Mouse (Mus musculus) embryonic fibroblast, embryonic 13.5 days (primary cell): ENCODE results near the gene Olfr891. TPM values are rescaled to one million over a fixed set of nuclear protein-coding genes. Genes with fewer than 3 reads are reported as not detected.
"Not testable (repeated sequence)": the region's sequence is repeated elsewhere in the genome, so short reads cannot be mapped to it uniquely, and the experiment has no call there.

Experiments used
- H3K27ac ChIP-seq: 2 replicates; pipeline ENCODE4 v1.5.1; 2012; ENCODE audit warnings: low read length, control low read depth, inconsistent platforms; ENCODE audit not compliant: insufficient read depth
- H3K4me1 ChIP-seq: 2 replicates; pipeline ENCODE4 v1.6.1; 2011; ENCODE audit warnings: low read length; ENCODE audit not compliant: control insufficient read depth, insufficient read depth
- H3K4me3 ChIP-seq: 2 replicates; pipeline ENCODE4 v1.5.1; 2011; ENCODE audit warnings: mild to moderate bottlenecking, control low read depth, low read length; ENCODE audit not compliant: insufficient read depth
- CTCF ChIP-seq: IDR thresholded peaks from 2 replicates; pipeline ENCODE4 v1.5.1; 2011; ENCODE audit warnings: mild to moderate bottlenecking, control low read depth, low read length, moderate library complexity, borderline replicate concordance; ENCODE audit not compliant: insufficient read depth
- POLR2A ChIP-seq: IDR thresholded peaks from 2 replicates; pipeline ENCODE4 v1.6.1; 2011; ENCODE audit warnings: low read depth, mild to moderate bottlenecking, control low read depth, low read length, moderate library complexity
- polyA plus RNA-seq: library from polyadenylated mRNA; stranded (reverse); fragments of >200 nt; gene quantifications from 2 replicates; pipeline ENCODE4 v1.2.4, GENCODE M21; 2011; ENCODE audit warnings: low read depth; ENCODE audit not compliant: missing spikeins, insufficient read length

Gene Olfr891
- not detected in 2 replicates for polyA plus RNA-seq

GRCm38 (mm10) chr9:38180721-38181120 is at the start of gene Olfr891:
Olfr891 (minus strand) TSS chr9:38180821.
- TF ChIP-seq CTCF (no peak), POLR2A (no peak)
- H3K4me3 ChIP-seq = no peak within 1 kb of the TSS
- no peaks in the 10 kb centered on the region for H3K4me1 ChIP-seq
- H3K27ac ChIP-seq = no peak within 1 kb of the TSS

- Histone ChIP-seq H3K4me1 (no peaks in the 10 kb centered on the region), H3K27ac (no peak within 1 kb of the TSS), H3K4me3 (no peak within 1 kb of the TSS)
- TF ChIP-seq CTCF = no peak
- no peak for TF ChIP-seq POLR2A
Measured at GRCm38 (mm10) chr9:38217755-38218154, 37.1 kb upstream of the Olfr891 start, which contains the start of gene Olfr894. Olfr894 (plus strand) TSS chr9:38218055.

- no peak for TF ChIP-seq POLR2A
- TF ChIP-seq CTCF = no peak
- no peaks in the 10 kb centered on the region for H3K4me1 ChIP-seq
- no peak within 1 kb of the TSS for H3K4me3 ChIP-seq
- no peak within 1 kb of the TSS for H3K27ac ChIP-seq
Measured at GRCm38 (mm10) chr9:38208065-38208464, 27.4 kb upstream of the Olfr891 start, which contains the start of gene Olfr893. Olfr893 (plus strand) TSS chr9:38208365.

GRCm38 (mm10) chr9:38168341-38168740 is 12.3 kb downstream of the Olfr891 start:
- H3K27ac ChIP-seq, H3K4me1 ChIP-seq, H3K4me3 ChIP-seq: not testable (repeated sequence)

- Histone ChIP-seq H3K4me1 (no peaks in the 10 kb centered on the region), H3K4me3 (no peak within 1 kb of the TSS), H3K27ac (no peak within 1 kb of the TSS)
- TF ChIP-seq POLR2A (no peak), CTCF (no peak)
Measured at GRCm38 (mm10) chr9:38142217-38142616, 38.4 kb downstream of the Olfr891 start, which contains the start of gene Olfr890. Olfr890 (plus strand) TSS chr9:38142517.

Other genes starting within 250 kb of the Olfr891 start
- gene Olfr881, start 189.0 kb downstream of the Olfr891 start, polyA plus RNA-seq = not detected in 2 replicates
- gene Olfr883, start 155.0 kb downstream of the Olfr891 start, polyA plus RNA-seq = not detected in 2 replicates
- not detected in 2 replicates for gene Olfr884, start 134.3 kb downstream of the Olfr891 start, polyA plus RNA-seq
- not detected in 2 replicates for gene Olfr885, start 119.5 kb downstream of the Olfr891 start, polyA plus RNA-seq
- not detected in 2 replicates for gene Olfr887, start 96.7 kb downstream of the Olfr891 start, polyA plus RNA-seq
- not detected in 2 replicates for gene Olfr888, start 72.7 kb downstream of the Olfr891 start, polyA plus RNA-seq
- 0.09 TPM in 1 of 2 replicates, not detected in the other for gene Olfr889, start 65.6 kb downstream of the Olfr891 start, polyA plus RNA-seq
- gene Olfr890, start 38.3 kb downstream of the Olfr891 start, polyA plus RNA-seq = not detected in 2 replicates
- gene Olfr893, start 27.5 kb upstream of the Olfr891 start, polyA plus RNA-seq = not detected in 2 replicates
- not detected in 2 replicates for gene Olfr894, start 37.2 kb upstream of the Olfr891 start, polyA plus RNA-seq
- gene Olfr143, start 72.0 kb upstream of the Olfr891 start, polyA plus RNA-seq = not detected in 2 replicates
- gene Olfr895, start 87.0 kb upstream of the Olfr891 start, polyA plus RNA-seq = not detected in 2 replicates
- gene Olfr896-ps1, start 110.3 kb upstream of the Olfr891 start, polyA plus RNA-seq = not detected in 2 replicates
- gene Olfr25, start 148.2 kb upstream of the Olfr891 start, polyA plus RNA-seq = not detected in 2 replicates
- not detected in 2 replicates for gene Olfr898, start 167.6 kb upstream of the Olfr891 start, polyA plus RNA-seq
- gene Olfr250, start 186.1 kb upstream of the Olfr891 start, polyA plus RNA-seq = not detected in 2 replicates
- gene Olfr251, start 196.3 kb upstream of the Olfr891 start, polyA plus RNA-seq = not detected in 2 replicates
- gene Olfr147, start 220.9 kb upstream of the Olfr891 start, polyA plus RNA-seq = not detected in 2 replicates
- not detected in 2 replicates for gene Olfr901, start 248.6 kb upstream of the Olfr891 start, polyA plus RNA-seq